Mouse (Mus musculus) heart, embryonic 16.5 days (tissue): ENCODE measurements around the gene Tas2r144. TPM values are rescaled to one million over a fixed set of nuclear protein-coding genes. Genes with fewer than 3 reads are reported as not detected.

Source experiments
- ATAC-seq: fragments of 200-750 bp; cut with Nextera tagmentation; replicated peaks from 2 replicates; pipeline ENCODE4 v1.8.0; 2017; ENCODE audit warnings: moderate number of reproducible peaks; ENCODE audit not compliant: insufficient read depth, low FRiP score; ENCODE audit errors: extremely low read depth
- H3K27ac ChIP-seq: fragments of 300-500 bp; sonication (generic); 2 replicates; pipeline ENCODE4 v1.5.1; 2014; ENCODE audit warnings: mild to moderate bottlenecking, low read length, control low read depth, moderate library complexity
- H3K27me3 ChIP-seq: fragments of 300-500 bp; sonication (generic); 2 replicates; pipeline ENCODE4 v1.6.1; 2014; ENCODE audit warnings: low read length, mixed read lengths; ENCODE audit not compliant: control insufficient read depth, insufficient read depth
- H3K36me3 ChIP-seq: fragments of 300-500 bp; sonication (generic); 2 replicates; pipeline ENCODE4 v1.6.1; 2014; ENCODE audit not compliant: control insufficient read depth, insufficient read depth
- H3K4me1 ChIP-seq: fragments of 300-500 bp; sonication (generic); 2 replicates; pipeline ENCODE4 v1.6.1; 2014; ENCODE audit warnings: low read length, mixed read lengths; ENCODE audit not compliant: control insufficient read depth, insufficient read depth
- H3K4me2 ChIP-seq: fragments of 300-500 bp; sonication (generic); 2 replicates; pipeline ENCODE4 v1.6.1; 2014; ENCODE audit warnings: low read depth, mild to moderate bottlenecking, control low read depth, low read length
- H3K4me3 ChIP-seq: fragments of 300-500 bp; sonication (generic); 2 replicates; pipeline ENCODE4 v1.5.1; 2014; ENCODE audit warnings: mild to moderate bottlenecking, control low read depth, low read length
- H3K9ac ChIP-seq: fragments of 300-500 bp; sonication (generic); 2 replicates; pipeline ENCODE4 v1.6.1; 2014; ENCODE audit warnings: low read length, control low read depth
- H3K9me3 ChIP-seq: fragments of 300-500 bp; sonication (generic); replicated peaks from 2 replicates; pipeline ENCODE4 v1.6.1; 2016; ENCODE audit warnings: low read length; ENCODE audit not compliant: control insufficient read depth
- WGBS: fragments of 180-500 bp; shearing (Covaris S2); extraction: QIAGEN DNeasy Blood & Tissue Kit; methylation state at CpG from one replicate; pipeline ENCODE4 v1.1.7; 2014; 5-methylcytosine and 5-hydroxymethylcytosine counted together
- polyA plus RNA-seq: library from polyadenylated mRNA; unstranded; fragments of >200 nt; fragmentation: Nextera tagmentation; extraction: Ambion mirVana; gene quantifications from 2 replicates; pipeline ENCODE4 v1.2.1, GENCODE M21; 2015

Tas2r144 gene
- not detected in 2 replicates for polyA plus RNA-seq

DNA sequence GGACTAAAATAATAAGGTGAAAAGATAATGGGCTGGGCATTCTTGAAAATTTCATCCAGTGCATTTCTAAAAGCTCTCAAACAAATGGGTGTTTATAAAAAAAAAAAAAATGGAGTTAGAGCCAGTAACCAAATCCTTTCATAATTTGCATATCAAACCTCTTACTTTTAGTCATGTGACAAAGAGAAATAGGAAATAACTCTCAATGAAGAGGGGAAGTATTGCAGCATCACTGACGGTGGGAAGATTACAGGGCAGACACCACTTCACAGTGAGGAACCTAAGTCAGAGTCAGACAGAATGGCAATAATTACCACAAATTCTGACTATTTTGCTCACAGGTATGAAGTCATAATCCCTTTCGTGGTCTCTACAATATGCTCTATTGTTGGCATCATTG is at the start of gene Tas2r144:
Tas2r144 (plus strand) TSS at position 301 of the 400 bp plus-strand sequence.
- Histone ChIP-seq H3K9me3 (no peaks in the 10 kb centered on the region), H3K4me1 (no peaks in the 10 kb centered on the region), H3K9ac (no peak within 1 kb of the TSS), H3K36me3 (no peaks in the 10 kb centered on the region), H3K4me2 (no peak within 1 kb of the TSS), H3K27ac (no peak within 1 kb of the TSS), H3K27me3 (no peaks in the 10 kb centered on the region), H3K4me3 (no peak within 1 kb of the TSS)
- 72% methylated on average over 2 of the region's 2 CpGs for WGBS
- no peak for ATAC-seq

- 46% methylated on average over 1 of the region's 1 CpGs for WGBS
- Histone ChIP-seq H3K9ac (no peak overlapping the region), H3K4me1 (no peaks in the 10 kb centered on the region), H3K4me2 (no peak overlapping the region), H3K27me3 (no peaks in the 10 kb centered on the region), H3K36me3 (no peaks in the 10 kb centered on the region), H3K9me3 (no peaks in the 10 kb centered on the region), H3K4me3 (no peak overlapping the region), H3K27ac (no peak overlapping the region)
- no peak for ATAC-seq
Measured at GRCm38 (mm10) chr6:42182462-42182861, 32.7 kb upstream of the Tas2r144 start.

DNA sequence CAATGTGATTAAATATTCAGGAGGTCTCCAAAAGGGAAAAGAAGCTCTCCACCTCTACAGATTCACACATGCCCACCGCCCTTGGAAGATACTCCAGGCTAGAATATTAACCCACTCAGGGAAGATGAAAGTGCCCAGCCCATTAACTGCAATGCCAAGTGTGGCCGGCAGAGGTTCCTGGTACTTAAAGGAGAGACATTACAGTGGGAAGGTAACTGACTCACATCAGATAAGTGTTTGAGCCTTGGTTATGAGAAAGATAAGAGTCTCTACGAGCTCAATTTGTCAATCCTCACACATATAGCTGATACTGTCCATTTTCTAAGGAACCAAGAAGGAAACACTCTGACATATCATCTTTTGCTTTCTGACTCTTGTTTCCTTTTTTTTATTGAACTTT is 28.9 kb upstream of the Tas2r144 start:
- H3K9me3 ChIP-seq = no peaks in the 10 kb centered on the region
- WGBS = 29% methylated on average over 3 of the region's 3 CpGs
- ATAC-seq = no peak
- no peak overlapping the region for H3K4me2 ChIP-seq
- H3K27me3 ChIP-seq = no peaks in the 10 kb centered on the region
- H3K4me1 ChIP-seq = no peaks in the 10 kb centered on the region
- H3K9ac ChIP-seq = no peak overlapping the region
- H3K27ac ChIP-seq = no peak overlapping the region
- H3K36me3 ChIP-seq = no peaks in the 10 kb centered on the region
- H3K4me3 ChIP-seq = no peak overlapping the region

- no peak overlapping the region for H3K4me2 ChIP-seq
- no peak overlapping the region for H3K4me3 ChIP-seq
- WGBS = 33% methylated on average over 3 of the region's 3 CpGs
- no peaks in the 10 kb centered on the region for H3K27me3 ChIP-seq
- ATAC-seq = no peak
- no peaks in the 10 kb centered on the region for H3K36me3 ChIP-seq
- no peak overlapping the region for H3K27ac ChIP-seq
- no peak overlapping the region for H3K9ac ChIP-seq
- no peaks in the 10 kb centered on the region for H3K9me3 ChIP-seq
- H3K4me1 ChIP-seq = no peaks in the 10 kb centered on the region
Measured at GRCm38 (mm10) chr6:42197710-42198109, 17.4 kb upstream of the Tas2r144 start.

GRCm38 (mm10) chr6:42199498-42199897 is 15.6 kb upstream of the Tas2r144 start:
- Histone ChIP-seq H3K4me3 (no peak overlapping the region), H3K27ac (no peak overlapping the region), H3K4me2 (no peak overlapping the region), H3K9me3 (no peaks in the 10 kb centered on the region), H3K9ac (no peak overlapping the region), H3K27me3 (no peaks in the 10 kb centered on the region), H3K36me3 (no peaks in the 10 kb centered on the region), H3K4me1 (no peaks in the 10 kb centered on the region)
- no peak for ATAC-seq
- 81% methylated on average over 1 of the region's 1 CpGs for whole genome bisulfite sequencing

GRCm38 (mm10) chr6:42222286-42222685 is 7.2 kb downstream of the Tas2r144 start:
- no peaks in the 10 kb centered on the region for H3K27me3 ChIP-seq
- no peak overlapping the region for H3K4me2 ChIP-seq
- WGBS = 64% methylated on average over 3 of the region's 3 CpGs
- no peaks in the 10 kb centered on the region for H3K4me1 ChIP-seq
- no peaks in the 10 kb centered on the region for H3K9me3 ChIP-seq
- H3K36me3 ChIP-seq = no peaks in the 10 kb centered on the region
- no peak for ATAC-seq
- no peak overlapping the region for H3K9ac ChIP-seq
- H3K27ac ChIP-seq = no peak overlapping the region
- H3K4me3 ChIP-seq = no peak overlapping the region

- Histone ChIP-seq H3K27ac (no peak overlapping the region), H3K4me3 (no peak overlapping the region), H3K27me3 (no peaks in the 10 kb centered on the region), H3K4me1 (no peaks in the 10 kb centered on the region), H3K36me3 (no peaks in the 10 kb centered on the region), H3K9ac (no peak overlapping the region), H3K9me3 (no peaks in the 10 kb centered on the region), H3K4me2 (no peak overlapping the region)
- WGBS = 64% methylated on average over 4 of the region's 4 CpGs
- no peak for ATAC-seq
Measured at GRCm38 (mm10) chr6:42225046-42225445, 9.9 kb downstream of the Tas2r144 start.

- no peaks in the 10 kb centered on the region for H3K9me3 ChIP-seq
- no peak overlapping the region for H3K27ac ChIP-seq
- H3K9ac ChIP-seq = no peak overlapping the region
- ATAC-seq = no peak
- H3K4me2 ChIP-seq = no peak overlapping the region
- WGBS = 33% methylated on average over 17 of the region's 17 CpGs
- H3K27me3 ChIP-seq = no peaks in the 10 kb centered on the region
- H3K36me3 ChIP-seq = no peaks in the 10 kb centered on the region
- no peaks in the 10 kb centered on the region for H3K4me1 ChIP-seq
- H3K4me3 ChIP-seq = no peak overlapping the region
Measured at GRCm38 (mm10) chr6:42227240-42228101, 12.3 kb downstream of the Tas2r144 start.

GRCm38 (mm10) chr6:42229610-42230009 is 14.5 kb downstream of the Tas2r144 start:
- no peak for ATAC-seq
- no peak overlapping the region for H3K4me3 ChIP-seq
- H3K9me3 ChIP-seq = no peaks in the 10 kb centered on the region
- no peaks in the 10 kb centered on the region for H3K36me3 ChIP-seq
- WGBS = 51% methylated on average over 4 of the region's 4 CpGs
- H3K27me3 ChIP-seq = no peaks in the 10 kb centered on the region
- no peak overlapping the region for H3K27ac ChIP-seq
- H3K9ac ChIP-seq = no peak overlapping the region
- H3K4me2 ChIP-seq = no peak overlapping the region
- no peaks in the 10 kb centered on the region for H3K4me1 ChIP-seq
